Mouse (Mus musculus): Measurements from ENCODE around the gene Sh2b1. TPM values are rescaled to one million over a fixed set of nuclear protein-coding genes. Genes with fewer than 3 reads are reported as not detected.
"Not testable (repeated sequence)": the region's sequence is repeated elsewhere in the genome, so short reads cannot be mapped to it uniquely, and the experiment has no call there.

Sh2b1 gene
- polyA plus RNA-seq, 1 experiment = 2.6 TPM

- Histone ChIP-seq H3K4me3 (replicated peaks) (peak overlapping the region; percentile 100), H3K36me3 (ENCODE audit: control insufficient read depth) (peaks cover 41% of the 10 kb centered on the region), H3K4me1 (ENCODE audit: control insufficient read depth) (peaks cover 44% of the 10 kb centered on the region), H3K9me3 (ENCODE audit: control insufficient read depth, low read length) (no peaks in the 10 kb centered on the region), H3K27me3 (ENCODE audit: control insufficient read depth) (no peaks in the 10 kb centered on the region)
- no peak for TF ChIP-seq GATA1 (IDR thresholded peaks at IDR 0.05; ENCODE audit: low read length)
- TF ChIP-seq TAL1 (IDR thresholded peaks at IDR 0.05; ENCODE audit: low read length) = no peak
Observed at GRCm38 (mm10) chr7:126502023-126502741, 27.0 kb upstream of the Sh2b1 start.

GRCm38 (mm10) chr7:126501684-126502022 lies 26.4 kb upstream of the Sh2b1 start:
- peaks cover 46% of the 10 kb centered on the region for H3K4me1 ChIP-seq (ENCODE audit: control insufficient read depth)
- TF ChIP-seq GATA1 (IDR thresholded peaks at IDR 0.05; ENCODE audit: low read length) = no peak
- TF ChIP-seq TAL1 (IDR thresholded peaks at IDR 0.05; ENCODE audit: low read length) = no peak

GRCm38 (mm10) chr7:126499416-126499815 lies 24.2 kb upstream of the Sh2b1 start:
- Histone ChIP-seq H3K4me1 (ENCODE audit: control insufficient read depth) (peaks cover 45% of the 10 kb centered on the region), H3K4me3 (replicated peaks) (no peak overlapping the region), H3K9me3 (ENCODE audit: control insufficient read depth, low read length) (no peaks in the 10 kb centered on the region), H3K36me3 (ENCODE audit: control insufficient read depth) (peaks cover 69% of the 10 kb centered on the region), H3K27me3 (ENCODE audit: control insufficient read depth) (no peaks in the 10 kb centered on the region)
- TF ChIP-seq TAL1 (IDR thresholded peaks at IDR 0.05; ENCODE audit: low read length) (no peak), GATA1 (IDR thresholded peaks at IDR 0.05; ENCODE audit: low read length) (no peak)

More at GRCm38 (mm10) chr7:126501684-126502022, 26.4 kb upstream of the Sh2b1 start:
- Histone ChIP-seq H3K27me3 (ENCODE audit: control insufficient read depth) (no peaks in the 10 kb centered on the region), H3K9me3 (ENCODE audit: control insufficient read depth, low read length) (no peaks in the 10 kb centered on the region), H3K36me3 (ENCODE audit: control insufficient read depth) (peaks cover 47% of the 10 kb centered on the region), H3K4me3 (replicated peaks) (peak overlapping the region; percentile 100)

- Histone ChIP-seq H3K36me3 (ENCODE audit: control insufficient read depth) (peaks cover 84% of the 10 kb centered on the region), H3K4me3 (replicated peaks) (no peak overlapping the region), H3K9me3 (ENCODE audit: control insufficient read depth, low read length) (no peaks in the 10 kb centered on the region), H3K27me3 (ENCODE audit: control insufficient read depth) (no peaks in the 10 kb centered on the region), H3K4me1 (ENCODE audit: control insufficient read depth) (peaks cover 39% of the 10 kb centered on the region)
- TF ChIP-seq TAL1 (IDR thresholded peaks at IDR 0.05; ENCODE audit: low read length) (no peak), GATA1 (IDR thresholded peaks at IDR 0.05; ENCODE audit: low read length) (no peak)
Observed at GRCm38 (mm10) chr7:126497966-126498365, 22.7 kb upstream of the Sh2b1 start.

GRCm38 (mm10) chr7:126496475-126496874 lies 21.3 kb upstream of the Sh2b1 start:
- Histone ChIP-seq H3K36me3 (ENCODE audit: control insufficient read depth) (peaks cover 98% of the 10 kb centered on the region), H3K4me1 (ENCODE audit: control insufficient read depth) (peaks cover 45% of the 10 kb centered on the region), H3K4me3 (replicated peaks) (no peak overlapping the region), H3K9me3 (ENCODE audit: control insufficient read depth, low read length) (no peaks in the 10 kb centered on the region), H3K27me3 (ENCODE audit: control insufficient read depth) (no peaks in the 10 kb centered on the region)
- TF ChIP-seq TAL1 (IDR thresholded peaks at IDR 0.05; ENCODE audit: low read length) = no peak

GRCm38 (mm10) chr7:126494120-126494519 lies 18.9 kb upstream of the Sh2b1 start:
- H3K9me3 ChIP-seq (ENCODE audit: control insufficient read depth, low read length) = no peaks in the 10 kb centered on the region
- H3K27me3 ChIP-seq (ENCODE audit: control insufficient read depth) = no peaks in the 10 kb centered on the region
- peaks cover 98% of the 10 kb centered on the region for H3K36me3 ChIP-seq (ENCODE audit: control insufficient read depth)
- H3K4me1 ChIP-seq (ENCODE audit: control insufficient read depth) = peaks cover 26% of the 10 kb centered on the region
- TF ChIP-seq TAL1 (IDR thresholded peaks at IDR 0.05; ENCODE audit: low read length) (no peak), GATA1 (IDR thresholded peaks at IDR 0.05; ENCODE audit: low read length) (no peak)
- no peak overlapping the region for H3K4me3 ChIP-seq (replicated peaks)

- no peaks in the 10 kb centered on the region for H3K27me3 ChIP-seq (ENCODE audit: control insufficient read depth)
- no peak for TF ChIP-seq GATA1 (IDR thresholded peaks at IDR 0.05; ENCODE audit: low read length)
- TF ChIP-seq TAL1 (IDR thresholded peaks at IDR 0.05; ENCODE audit: low read length) = no peak
- no peaks in the 10 kb centered on the region for H3K9me3 ChIP-seq (ENCODE audit: control insufficient read depth, low read length)
- H3K4me3 ChIP-seq (replicated peaks) = no peak overlapping the region
- H3K4me1 ChIP-seq (ENCODE audit: control insufficient read depth) = peaks cover 27% of the 10 kb centered on the region
- peaks cover 86% of the 10 kb centered on the region for H3K36me3 ChIP-seq (ENCODE audit: control insufficient read depth)
Observed at GRCm38 (mm10) chr7:126491973-126492372, 16.7 kb upstream of the Sh2b1 start.

- Histone ChIP-seq H3K4me3 (replicated peaks) (no peak overlapping the region), H3K36me3 (ENCODE audit: control insufficient read depth) (peaks cover 76% of the 10 kb centered on the region), H3K27me3 (ENCODE audit: control insufficient read depth) (no peaks in the 10 kb centered on the region), H3K4me1 (ENCODE audit: control insufficient read depth) (peaks cover 32% of the 10 kb centered on the region), H3K9me3 (ENCODE audit: control insufficient read depth, low read length) (no peaks in the 10 kb centered on the region)
- no peak for TF ChIP-seq GATA1 (IDR thresholded peaks at IDR 0.05; ENCODE audit: low read length)
- no peak for TF ChIP-seq TAL1 (IDR thresholded peaks at IDR 0.05; ENCODE audit: low read length)
Observed at GRCm38 (mm10) chr7:126491005-126491404, 15.8 kb upstream of the Sh2b1 start.

GRCm38 (mm10) chr7:126487617-126488385 lies 12.6 kb upstream of the Sh2b1 start:
- Histone ChIP-seq H3K4me3 (replicated peaks) (peak overlapping the region; percentile 86), H3K4me1 (ENCODE audit: control insufficient read depth) (peaks cover 35% of the 10 kb centered on the region), H3K36me3 (ENCODE audit: control insufficient read depth) (peaks cover 44% of the 10 kb centered on the region)
- not testable (repeated sequence) for H3K27me3 ChIP-seq (ENCODE audit: control insufficient read depth); H3K9me3 ChIP-seq (ENCODE audit: control insufficient read depth, low read length)

Measured in erythroblast, embryonic 14.5 days (primary cell).